Mouse (Mus musculus) intestine, embryonic 14.5 days (tissue): ENCODE data around the gene Exosc3. TPM values are rescaled to one million over a fixed set of nuclear protein-coding genes. Genes with fewer than 3 reads are reported as not detected.

Experiments used
- ATAC-seq: fragments of 200-750 bp; cut with Nextera tagmentation; replicated peaks from 2 replicates; pipeline ENCODE4 v1.8.0; 2017; ENCODE audit warnings: low read depth, moderate number of reproducible peaks, moderate TSS enrichment, moderate library complexity; ENCODE audit not compliant: low FRiP score, low TSS enrichment
- DNase-seq: peaks from one replicate; pipeline ENCODE4 v3.0.0-alpha.2; 2018; ENCODE audit warnings: low spot score
- H3K27ac ChIP-seq: fragments of 300-500 bp; sonication (generic); 2 replicates; pipeline ENCODE4 v1.5.1; 2014; ENCODE audit warnings: low read depth, mild to moderate bottlenecking, control low read depth
- H3K27me3 ChIP-seq: fragments of 300-500 bp; sonication (generic); replicated peaks from 2 replicates; pipeline ENCODE4 v1.6.1; 2014; ENCODE audit warnings: low read length, control low read depth; ENCODE audit not compliant: control insufficient read depth, insufficient read depth
- H3K36me3 ChIP-seq: fragments of 300-500 bp; sonication (generic); 2 replicates; pipeline ENCODE4 v1.6.1; 2014; ENCODE audit warnings: low read length, control low read depth; ENCODE audit not compliant: control insufficient read depth, insufficient read depth
- H3K4me1 ChIP-seq: fragments of 300-500 bp; sonication (generic); replicated peaks from 2 replicates; pipeline ENCODE4 v1.6.1; 2014; ENCODE audit warnings: low read length, control low read depth, mixed read lengths; ENCODE audit not compliant: control insufficient read depth, insufficient read depth
- H3K4me2 ChIP-seq: fragments of 300-500 bp; sonication (generic); 2 replicates; pipeline ENCODE4 v1.6.1; 2014; ENCODE audit warnings: low read length
- H3K4me3 ChIP-seq: fragments of 300-500 bp; sonication (generic); 2 replicates; pipeline ENCODE4 v1.5.1; 2014; ENCODE audit warnings: low read depth, low read length, control low read depth, mixed read lengths
- H3K9ac ChIP-seq: fragments of 300-500 bp; sonication (generic); 2 replicates; pipeline ENCODE4 v1.6.1; 2014; ENCODE audit warnings: mild to moderate bottlenecking, low read length
- H3K9me3 ChIP-seq: fragments of 300-500 bp; sonication (generic); 2 replicates; pipeline ENCODE4 v1.6.1; 2016; ENCODE audit warnings: low read length, control low read depth; ENCODE audit not compliant: control insufficient read depth
- WGBS: fragments of 180-500 bp; shearing (Covaris S2); extraction: QIAGEN DNeasy Blood & Tissue Kit; methylation state at CpG from one replicate; pipeline ENCODE4 v1.1.7; 2014; 5-methylcytosine and 5-hydroxymethylcytosine counted together
- polyA plus RNA-seq: library from polyadenylated mRNA; unstranded; fragments of >200 nt; fragmentation: Nextera tagmentation; extraction: Ambion mirVana; gene quantifications from 2 replicates; pipeline ENCODE4 v1.2.1, GENCODE M21; 2014

The Exosc3 gene
- polyA plus RNA-seq, 1 experiment from 2014 or later = 87.9 TPM

GRCm38 (mm10) chr4:45305536-45305935 lies 37.0 kb downstream of the Exosc3 start:
- H3K4me3 ChIP-seq = no peak overlapping the region
- no peak overlapping the region for H3K9ac ChIP-seq
- ATAC-seq = no peak
- H3K36me3 ChIP-seq = peaks cover 62% of the 10 kb centered on the region
- H3K27ac ChIP-seq = no peak overlapping the region
- no peak for DNase-seq
- no peaks in the 10 kb centered on the region for H3K9me3 ChIP-seq
- no peaks in the 10 kb centered on the region for H3K4me1 ChIP-seq
- no peaks in the 10 kb centered on the region for H3K27me3 ChIP-seq
- WGBS = 93% methylated on average over 14 of the region's 14 CpGs
- no peak overlapping the region for H3K4me2 ChIP-seq

GRCm38 (mm10) chr4:45296662-45297564 lies 45.6 kb downstream of the Exosc3 start, which contains the start of gene Trmt10b:
TSS of gene Trmt10b (plus strand) at chr4:45297127.
- 17% methylated on average over 27 of the region's 27 CpGs for WGBS
- no peak within 1 kb of the TSS for H3K27ac ChIP-seq
- no peaks in the 10 kb centered on the region for H3K9me3 ChIP-seq
- H3K4me1 ChIP-seq = no peaks in the 10 kb centered on the region; the same call in 1 of the 2 replicates
- peak within 1 kb of the TSS; percentile 65 for H3K9ac ChIP-seq
- H3K36me3 ChIP-seq = peaks cover 10% of the 10 kb centered on the region
- H3K4me2 ChIP-seq = peak within 1 kb of the TSS; percentile 74
- DNase-seq (peak; percentile 84), ATAC-seq (peak; percentile 83)
- H3K4me3 ChIP-seq = peak within 1 kb of the TSS; percentile 97
- H3K27me3 ChIP-seq = no peaks in the 10 kb centered on the region

DNA sequence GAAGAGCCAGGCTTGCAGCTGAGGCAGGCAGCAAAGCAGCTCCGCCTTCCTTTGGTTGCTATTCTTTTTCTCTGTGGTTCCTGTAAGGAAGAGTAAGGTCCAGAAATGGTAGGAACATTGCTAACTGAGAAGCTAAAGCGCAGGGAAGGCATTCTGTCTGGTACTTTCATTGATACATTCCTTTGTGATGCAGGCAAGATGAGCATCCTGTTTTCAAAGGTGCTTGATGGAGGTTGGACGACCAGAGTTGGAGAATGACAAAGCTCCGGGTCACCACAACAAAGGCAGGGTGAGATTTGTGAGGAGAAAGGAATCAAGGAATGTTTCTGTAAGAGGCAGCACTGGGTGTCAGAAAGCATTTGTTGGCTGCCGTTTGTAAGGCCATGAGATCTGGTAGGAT lies 54.6 kb downstream of the Exosc3 start:
- Histone ChIP-seq H3K27me3 (no peaks in the 10 kb centered on the region), H3K9me3 (no peaks in the 10 kb centered on the region), H3K4me1 (no peaks in the 10 kb centered on the region), H3K36me3 (no peaks in the 10 kb centered on the region), H3K4me2 (no peak overlapping the region), H3K9ac (no peak overlapping the region), H3K27ac (no peak overlapping the region), H3K4me3 (no peak overlapping the region)
- ATAC-seq (no peak), DNase-seq (no peak)
- 86% methylated on average over 5 of the region's 5 CpGs for WGBS

GRCm38 (mm10) chr4:45286318-45286717 lies 56.2 kb downstream of the Exosc3 start:
- Histone ChIP-seq H3K9ac (no peak overlapping the region), H3K4me2 (no peak overlapping the region), H3K4me1 (no peaks in the 10 kb centered on the region), H3K4me3 (no peak overlapping the region), H3K9me3 (no peaks in the 10 kb centered on the region), H3K27ac (no peak overlapping the region), H3K27me3 (no peaks in the 10 kb centered on the region), H3K36me3 (no peaks in the 10 kb centered on the region)
- WGBS = 58% methylated on average over 3 of the region's 3 CpGs
- no peak for ATAC-seq
- DNase-seq = no peak

DNA sequence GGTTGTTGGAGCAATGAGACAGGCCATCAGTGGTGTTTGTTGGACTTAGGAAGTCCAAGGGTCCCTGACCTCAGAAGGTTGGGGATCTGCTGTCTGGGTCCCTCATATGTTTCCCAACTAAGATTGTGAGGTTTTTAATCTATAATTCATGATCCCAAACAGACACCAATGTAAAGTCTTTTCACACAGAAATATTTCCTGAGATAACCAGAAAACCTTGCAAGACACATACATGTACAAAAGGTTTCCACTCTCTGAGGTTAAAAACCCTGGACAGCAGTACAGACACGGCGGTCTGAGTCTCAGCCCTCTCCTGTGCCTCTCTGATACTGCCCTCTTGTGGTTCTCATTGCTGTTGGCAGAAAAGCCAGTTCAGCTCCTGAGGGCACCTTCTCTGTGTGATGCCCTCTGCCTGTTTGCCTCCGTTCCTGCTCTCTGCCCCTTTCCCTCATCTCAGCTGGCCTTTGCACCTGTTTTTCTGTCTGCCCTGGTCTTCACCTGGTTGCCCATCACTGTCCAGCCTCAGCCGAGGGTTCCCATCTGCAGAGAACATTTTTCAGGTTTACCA lies 62.5 kb downstream of the Exosc3 start:
- Histone ChIP-seq H3K27ac (no peak overlapping the region), H3K4me1 (no peaks in the 10 kb centered on the region), H3K4me2 (no peak overlapping the region), H3K27me3 (no peaks in the 10 kb centered on the region), H3K9ac (no peak overlapping the region), H3K36me3 (no peaks in the 10 kb centered on the region), H3K4me3 (no peak overlapping the region), H3K9me3 (no peaks in the 10 kb centered on the region)
- 16% methylated on average over 4 of the region's 4 CpGs for WGBS
- ATAC-seq (no peak), DNase-seq (peak; percentile 64)

GRCm38 (mm10) chr4:45279292-45279691 lies 63.2 kb downstream of the Exosc3 start:
- no peak overlapping the region for H3K27ac ChIP-seq
- no peaks in the 10 kb centered on the region for H3K9me3 ChIP-seq
- ATAC-seq (no peak), DNase-seq (no peak)
- WGBS = 56% methylated on average over 8 of the region's 8 CpGs
- H3K4me2 ChIP-seq = no peak overlapping the region
- no peaks in the 10 kb centered on the region for H3K4me1 ChIP-seq
- no peak overlapping the region for H3K9ac ChIP-seq
- no peaks in the 10 kb centered on the region for H3K27me3 ChIP-seq
- H3K4me3 ChIP-seq = no peak overlapping the region
- H3K36me3 ChIP-seq = no peaks in the 10 kb centered on the region

- no peaks in the 10 kb centered on the region for H3K9me3 ChIP-seq
- DNase-seq (no peak), ATAC-seq (no peak)
- no peak overlapping the region for H3K9ac ChIP-seq
- no peak overlapping the region for H3K27ac ChIP-seq
- no peak overlapping the region for H3K4me2 ChIP-seq
- H3K4me1 ChIP-seq = peaks cover 9% of the 10 kb centered on the region
- H3K27me3 ChIP-seq = no peaks in the 10 kb centered on the region
- no peak overlapping the region for H3K4me3 ChIP-seq
- H3K36me3 ChIP-seq = no peaks in the 10 kb centered on the region
- 79% methylated on average over 8 of the region's 8 CpGs for WGBS
Observed at GRCm38 (mm10) chr4:45275770-45276169, 66.8 kb downstream of the Exosc3 start.

- Histone ChIP-seq H3K9me3 (no peaks in the 10 kb centered on the region), H3K27ac (peak overlapping the region; percentile 81), H3K27me3 (no peaks in the 10 kb centered on the region), H3K4me3 (no peak overlapping the region), H3K4me1 (peaks cover 9% of the 10 kb centered on the region), H3K4me2 (peak overlapping the region; percentile 35), H3K9ac (no peak overlapping the region), H3K36me3 (no peaks in the 10 kb centered on the region)
- WGBS = 34% methylated on average over 10 of the region's 10 CpGs
- ATAC-seq (peak; percentile 85), DNase-seq (peak; percentile 67)
Observed at GRCm38 (mm10) chr4:45271041-45271452, 71.5 kb downstream of the Exosc3 start.
